Mouse (Mus musculus) liver, embryonic 13.5 days (tissue): ENCODE results near the gene Pde4d. TPM values are rescaled to one million over a fixed set of nuclear protein-coding genes. Genes with fewer than 3 reads are reported as not detected.

Source experiments
- ATAC-seq: fragments of 200-750 bp; cut with Nextera tagmentation; 2 replicates; pipeline ENCODE4 v1.8.0; 2017; ENCODE audit warnings: low read depth, mild to moderate bottlenecking, moderate number of reproducible peaks, moderate library complexity
- DNase-seq: peaks from one replicate; pipeline ENCODE4 v3.0.0; 2022
- H3K27ac ChIP-seq: fragments of 300-500 bp; sonication (generic); 2 replicates; pipeline ENCODE4 v1.5.1; 2015; ENCODE audit warnings: moderate library complexity, mild to moderate bottlenecking, inconsistent platforms
- H3K27me3 ChIP-seq: fragments of 300-500 bp; sonication (generic); 2 replicates; pipeline ENCODE4 v1.6.1; 2015; ENCODE audit warnings: mild to moderate bottlenecking, inconsistent platforms
- H3K36me3 ChIP-seq: fragments of 300-500 bp; sonication (generic); 2 replicates; pipeline ENCODE4 v1.6.1; 2015; ENCODE audit warnings: mild to moderate bottlenecking, inconsistent platforms
- H3K4me1 ChIP-seq: fragments of 300-500 bp; sonication (generic); replicated peaks from 2 replicates; pipeline ENCODE4 v1.6.1; 2015; ENCODE audit warnings: inconsistent platforms
- H3K4me2 ChIP-seq: fragments of 300-500 bp; sonication (generic); 2 replicates; pipeline ENCODE4 v1.6.1; 2015; ENCODE audit warnings: inconsistent platforms, mild to moderate bottlenecking, moderate library complexity
- H3K4me3 ChIP-seq: fragments of 300-500 bp; sonication (generic); replicated peaks from 2 replicates; pipeline ENCODE4 v1.5.1; 2015; ENCODE audit warnings: mild to moderate bottlenecking, inconsistent platforms
- H3K9ac ChIP-seq: fragments of 300-500 bp; sonication (generic); 2 replicates; pipeline ENCODE4 v1.6.1; 2015; ENCODE audit warnings: mild to moderate bottlenecking, inconsistent platforms
- H3K9me3 ChIP-seq: fragments of 300-500 bp; sonication (generic); replicated peaks from 2 replicates; pipeline ENCODE4 v1.6.1; 2016; ENCODE audit warnings: inconsistent platforms
- WGBS: fragments of 180-500 bp; shearing (Covaris S2); methylation state at CpG from one replicate; pipeline ENCODE4 v1.1.7; 2015; ENCODE audit not compliant: insufficient replicate concordance; 5-methylcytosine and 5-hydroxymethylcytosine counted together
- polyA plus RNA-seq: library from polyadenylated mRNA; unstranded; fragments of >200 nt; fragmentation: Nextera tagmentation; extraction: Ambion mirVana; gene quantifications from 2 replicates; pipeline ENCODE4 v1.2.1, GENCODE M21; 2015

The Pde4d gene
- polyA plus RNA-seq, 1 experiment from 2014 or later: 11.8 TPM

DNA sequence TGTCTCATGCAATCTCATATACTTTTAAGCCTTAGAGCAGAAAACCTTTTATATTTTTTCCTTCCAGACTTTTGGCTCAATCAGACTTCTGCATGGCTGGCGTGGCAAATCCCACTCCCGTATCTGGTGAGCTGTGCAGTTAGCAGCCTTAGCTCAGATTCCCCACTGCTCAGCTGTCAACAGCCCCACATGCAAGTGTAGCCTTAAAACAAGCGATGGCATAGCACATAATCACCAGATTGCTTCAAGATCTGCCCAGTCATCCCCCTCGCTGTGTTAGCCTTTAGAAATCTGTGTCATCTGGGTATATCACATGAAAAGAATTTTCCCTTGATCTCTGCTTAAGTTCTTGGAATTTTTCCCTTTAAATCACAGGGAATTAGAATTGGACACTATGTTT, 686.7 kb downstream of the Pde4d start:
- H3K4me2 ChIP-seq: no peak overlapping the region
- H3K27ac ChIP-seq: no peak overlapping the region
- DNase-seq: no peak
- H3K9me3 ChIP-seq: no peaks in the 10 kb centered on the region
- H3K27me3 ChIP-seq: no peaks in the 10 kb centered on the region
- ATAC-seq: no peak
- no peaks in the 10 kb centered on the region for H3K4me1 ChIP-seq
- H3K4me3 ChIP-seq: no peak overlapping the region
- 47% methylated on average over 4 of the region's 4 CpGs for WGBS
- H3K9ac ChIP-seq: no peak overlapping the region
- no peaks in the 10 kb centered on the region for H3K36me3 ChIP-seq

GRCm38 (mm10) chr13:109158703-109159102, 709.0 kb downstream of the Pde4d start:
- H3K4me2 ChIP-seq: no peak overlapping the region
- no peak for ATAC-seq
- no peaks in the 10 kb centered on the region for H3K27me3 ChIP-seq
- no peak for DNase-seq
- no peaks in the 10 kb centered on the region for H3K4me1 ChIP-seq
- H3K27ac ChIP-seq: no peak overlapping the region
- H3K9me3 ChIP-seq: no peaks in the 10 kb centered on the region
- no peak overlapping the region for H3K9ac ChIP-seq
- WGBS: 49% methylated on average over 3 of the region's 3 CpGs
- no peak overlapping the region for H3K4me3 ChIP-seq
- no peaks in the 10 kb centered on the region for H3K36me3 ChIP-seq

DNA sequence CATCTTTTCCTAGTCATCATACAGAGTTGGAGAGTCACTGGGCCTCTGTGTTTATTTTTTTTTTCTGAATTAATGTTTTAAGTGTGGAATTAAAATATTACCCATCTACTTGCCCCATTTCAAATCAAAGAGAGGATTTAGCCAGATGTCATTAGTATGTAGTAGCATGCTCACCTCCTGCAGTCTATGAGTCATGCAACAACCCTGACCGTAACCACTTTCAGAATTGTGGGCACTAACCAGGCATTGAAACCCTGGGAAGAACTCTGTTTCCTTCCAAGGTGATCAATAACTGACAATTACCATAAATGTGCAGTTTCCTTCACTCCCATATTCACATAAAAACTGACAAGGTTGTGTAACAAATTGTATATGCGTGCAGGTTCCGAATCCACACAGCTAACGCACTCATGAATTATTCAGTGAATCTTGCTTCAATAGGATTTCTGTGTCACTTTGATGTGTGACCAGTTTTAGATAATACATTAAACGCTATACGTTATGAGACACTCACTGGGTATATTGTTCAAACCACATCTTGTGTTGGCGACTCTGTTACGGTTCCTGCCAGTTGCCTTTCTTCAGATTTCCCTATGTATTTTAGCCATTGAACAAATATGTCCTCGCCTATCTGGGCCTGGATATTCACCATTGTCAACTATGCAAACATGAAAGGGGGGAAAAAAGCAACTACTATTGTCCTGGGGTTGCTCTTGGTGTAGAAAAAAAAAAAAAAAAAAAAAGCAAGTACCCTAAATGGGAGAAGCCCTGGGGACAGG, 719.0 kb downstream of the Pde4d start:
- DNase-seq: no peak
- 77% methylated on average over 9 of the region's 9 CpGs for WGBS

DNA sequence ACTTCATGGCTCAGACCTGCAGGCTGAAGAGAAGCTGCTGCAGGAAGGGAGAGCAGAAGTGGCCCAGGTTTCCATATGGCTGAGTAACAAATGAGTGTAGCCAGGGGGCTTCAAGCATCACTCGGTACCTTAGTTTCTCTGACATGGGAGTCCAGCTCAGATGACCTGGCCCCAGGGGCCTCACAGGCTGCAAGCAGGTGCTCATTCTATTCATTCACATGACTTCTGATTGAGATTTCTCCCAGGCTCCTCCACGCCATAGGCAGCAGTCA, 719.5 kb downstream of the Pde4d start:
- no peaks in the 10 kb centered on the region for H3K27me3 ChIP-seq
- 70% methylated on average over 2 of the region's 2 CpGs for WGBS

More for the DNA sequence above, 719.0 kb downstream of the Pde4d start:
- Histone ChIP-seq H3K27ac (no peak overlapping the region), H3K36me3 (no peaks in the 10 kb centered on the region), H3K9me3 (no peaks in the 10 kb centered on the region), H3K9ac (no peak overlapping the region), H3K4me1 (no peaks in the 10 kb centered on the region), H3K4me2 (no peak overlapping the region), H3K27me3 (no peaks in the 10 kb centered on the region), H3K4me3 (no peak overlapping the region)
- ATAC-seq: no peak

GRCm38 (mm10) chr13:109171688-109172087, 721.9 kb downstream of the Pde4d start:
- WGBS: 56% methylated on average over 7 of the region's 7 CpGs
- no peak overlapping the region for H3K9ac ChIP-seq

More for the DNA sequence above, 719.5 kb downstream of the Pde4d start:
- Histone ChIP-seq H3K9me3 (no peaks in the 10 kb centered on the region), H3K27ac (no peak overlapping the region), H3K4me1 (no peaks in the 10 kb centered on the region), H3K36me3 (no peaks in the 10 kb centered on the region), H3K4me2 (no peak overlapping the region), H3K4me3 (no peak overlapping the region), H3K9ac (no peak overlapping the region)
- DNase-seq (no peak), ATAC-seq (no peak)

GRCm38 (mm10) chr13:109175281-109175680, 725.5 kb downstream of the Pde4d start:
- Histone ChIP-seq H3K27ac (no peak overlapping the region), H3K4me3 (no peak overlapping the region), H3K36me3 (no peaks in the 10 kb centered on the region), H3K9ac (no peak overlapping the region), H3K4me1 (no peaks in the 10 kb centered on the region), H3K27me3 (no peaks in the 10 kb centered on the region), H3K4me2 (no peak overlapping the region), H3K9me3 (no peaks in the 10 kb centered on the region)
- DNase-seq: no peak
- ATAC-seq: no peak
- WGBS: 59% methylated on average over 6 of the region's 6 CpGs

More at GRCm38 (mm10) chr13:109171688-109172087, 721.9 kb downstream of the Pde4d start:
- DNase-seq (no peak), ATAC-seq (no peak)
- Histone ChIP-seq H3K36me3 (no peaks in the 10 kb centered on the region), H3K4me2 (no peak overlapping the region), H3K27me3 (no peaks in the 10 kb centered on the region), H3K27ac (no peak overlapping the region), H3K4me3 (no peak overlapping the region), H3K9me3 (no peaks in the 10 kb centered on the region), H3K4me1 (no peaks in the 10 kb centered on the region)

- no peaks in the 10 kb centered on the region for H3K9me3 ChIP-seq
- 62% methylated on average over 11 of the region's 11 CpGs for WGBS
- H3K4me3 ChIP-seq: no peak overlapping the region
- no peaks in the 10 kb centered on the region for H3K4me1 ChIP-seq
- H3K27me3 ChIP-seq: no peaks in the 10 kb centered on the region
- ATAC-seq (no peak), DNase-seq (no peak)
- no peaks in the 10 kb centered on the region for H3K36me3 ChIP-seq
- no peak overlapping the region for H3K4me2 ChIP-seq
- no peak overlapping the region for H3K9ac ChIP-seq
- no peak overlapping the region for H3K27ac ChIP-seq
These were observed 726.3 kb downstream of the Pde4d start for GRCm38 (mm10) chr13:109175852-109176621.

DNA sequence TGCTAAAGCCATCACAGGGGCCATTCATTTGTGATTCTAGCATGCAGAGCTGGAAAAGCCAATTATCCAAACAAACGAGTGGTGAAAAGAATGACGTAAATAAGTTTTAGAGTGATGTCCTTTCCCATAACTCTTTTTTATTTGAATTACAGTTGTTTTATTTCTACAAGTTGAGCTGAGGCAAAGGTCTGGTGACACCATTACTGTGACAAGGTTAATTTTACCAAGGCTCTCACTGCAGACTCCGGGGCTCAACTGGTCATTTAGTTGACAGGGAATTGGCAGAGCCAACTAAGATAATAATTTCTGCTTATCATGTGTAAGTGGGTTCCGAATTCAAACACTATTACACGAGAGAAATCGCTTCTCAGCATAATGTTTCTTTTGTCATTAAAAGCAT, 731.6 kb downstream of the Pde4d start:
- H3K4me2 ChIP-seq: no peak overlapping the region
- ATAC-seq: no peak
- H3K9me3 ChIP-seq: no peaks in the 10 kb centered on the region
- 69% methylated on average over 6 of the region's 6 CpGs for whole genome bisulfite sequencing
- no peak overlapping the region for H3K27ac ChIP-seq
- H3K36me3 ChIP-seq: no peaks in the 10 kb centered on the region
- no peak overlapping the region for H3K9ac ChIP-seq
- H3K4me1 ChIP-seq: no peaks in the 10 kb centered on the region
- H3K27me3 ChIP-seq: no peaks in the 10 kb centered on the region
- no peak for DNase-seq
- no peak overlapping the region for H3K4me3 ChIP-seq

DNA sequence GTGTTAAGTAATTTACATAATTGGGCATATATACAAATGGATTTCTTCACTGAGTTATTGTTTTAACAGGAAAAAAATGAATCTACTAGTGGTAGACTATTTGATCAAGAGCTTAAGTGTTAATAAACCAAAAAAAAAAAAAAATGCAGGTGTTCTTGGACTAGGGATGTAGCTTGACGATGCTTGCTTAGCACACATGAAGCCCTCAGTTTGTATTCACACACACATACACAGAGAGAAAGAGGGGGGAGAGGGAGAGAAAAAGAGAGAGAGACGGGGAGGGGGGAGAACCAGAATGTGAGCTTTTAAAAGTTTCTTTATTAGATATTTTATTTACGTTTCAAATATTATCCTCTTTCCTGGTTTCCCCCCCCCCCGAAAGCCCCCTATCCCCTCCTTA, 740.9 kb downstream of the Pde4d start:
- ATAC-seq: no peak

GRCm38 (mm10) chr13:109191176-109191575, 741.4 kb downstream of the Pde4d start:
- Histone ChIP-seq H3K4me2 (no peak overlapping the region), H3K27me3 (no peaks in the 10 kb centered on the region), H3K9ac (no peak overlapping the region), H3K4me1 (no peaks in the 10 kb centered on the region), H3K9me3 (no peaks in the 10 kb centered on the region), H3K27ac (no peak overlapping the region), H3K36me3 (no peaks in the 10 kb centered on the region), H3K4me3 (no peak overlapping the region)
- WGBS: 72% methylated on average over 4 of the region's 4 CpGs
- ATAC-seq: no peak
- no peak for DNase-seq

More for the DNA sequence above, 740.9 kb downstream of the Pde4d start:
- Histone ChIP-seq H3K27ac (no peak overlapping the region), H3K4me1 (no peaks in the 10 kb centered on the region), H3K36me3 (no peaks in the 10 kb centered on the region), H3K27me3 (no peaks in the 10 kb centered on the region), H3K9ac (no peak overlapping the region), H3K4me2 (no peak overlapping the region), H3K4me3 (no peak overlapping the region), H3K9me3 (no peaks in the 10 kb centered on the region)
- no peak for DNase-seq
- 60% methylated on average over 4 of the region's 4 CpGs for WGBS

- Histone ChIP-seq H3K9me3 (no peaks in the 10 kb centered on the region), H3K27me3 (no peaks in the 10 kb centered on the region), H3K27ac (no peak overlapping the region), H3K4me2 (no peak overlapping the region), H3K9ac (no peak overlapping the region), H3K36me3 (no peaks in the 10 kb centered on the region), H3K4me1 (no peaks in the 10 kb centered on the region), H3K4me3 (no peak overlapping the region)
- DNase-seq (no peak), ATAC-seq (0 out of 2 replicates have a peak, but pooled peaks have one; percentile 23)
- WGBS: 18% methylated on average over 9 of the region's 9 CpGs
These were observed 755.8 kb downstream of the Pde4d start for GRCm38 (mm10) chr13:109205541-109205940.

DNA sequence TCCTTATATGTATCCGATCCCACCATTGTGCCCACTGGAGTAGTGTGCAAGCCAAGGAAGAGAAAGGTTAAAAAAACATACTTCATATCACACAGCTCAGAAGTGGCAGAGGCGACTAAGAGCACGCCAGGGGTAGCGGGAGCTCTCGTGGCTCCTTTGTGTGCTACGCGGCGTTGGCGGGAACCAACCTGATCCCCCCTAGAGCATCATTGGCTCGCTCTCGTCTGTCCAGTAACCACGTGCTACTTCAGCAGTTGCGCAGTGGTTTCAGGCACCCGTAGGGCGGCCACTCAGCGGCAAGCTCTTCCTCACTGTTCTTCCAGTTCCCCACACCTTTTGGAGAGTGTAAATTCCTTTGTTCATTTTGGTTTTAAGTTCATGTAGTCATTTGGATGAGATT, 758.9 kb downstream of the Pde4d start:
- H3K27ac ChIP-seq: no peak overlapping the region
- H3K27me3 ChIP-seq: peaks cover 6% of the 10 kb centered on the region
- H3K9me3 ChIP-seq: no peaks in the 10 kb centered on the region
- no peaks in the 10 kb centered on the region for H3K36me3 ChIP-seq
- WGBS: 89% methylated on average over 16 of the region's 16 CpGs
- DNase-seq: no peak
- H3K9ac ChIP-seq: no peak overlapping the region
- H3K4me2 ChIP-seq: no peak overlapping the region
- ATAC-seq: no peak
- no peak overlapping the region for H3K4me3 ChIP-seq
- H3K4me1 ChIP-seq: peaks cover 11% of the 10 kb centered on the region; the same call in 1 of the 2 replicates
